Mouse (Mus musculus): ENCODE data around the gene Ly75.

The Ly75 gene

DNA sequence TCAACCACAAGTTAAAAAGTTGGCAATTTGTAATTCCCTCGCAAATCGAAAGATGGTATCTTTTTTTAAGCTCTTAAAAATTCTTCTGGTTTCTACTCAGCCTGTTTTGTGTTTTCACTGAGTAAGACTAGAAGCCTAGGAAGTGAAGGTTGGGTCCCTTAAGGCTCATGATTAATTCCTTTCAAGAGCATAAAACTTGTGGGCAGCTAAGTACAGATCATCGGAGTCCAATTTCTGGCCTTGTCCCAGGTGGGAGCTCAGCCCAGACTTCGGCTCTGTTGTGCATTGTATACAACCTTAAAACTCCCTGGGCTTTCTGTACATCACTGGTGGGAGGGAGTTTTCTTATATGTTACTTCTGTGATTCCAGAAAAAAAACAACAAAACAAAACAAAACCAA, 79.3 kb downstream of the Ly75 start:
- no peak for DNase-seq

DNA sequence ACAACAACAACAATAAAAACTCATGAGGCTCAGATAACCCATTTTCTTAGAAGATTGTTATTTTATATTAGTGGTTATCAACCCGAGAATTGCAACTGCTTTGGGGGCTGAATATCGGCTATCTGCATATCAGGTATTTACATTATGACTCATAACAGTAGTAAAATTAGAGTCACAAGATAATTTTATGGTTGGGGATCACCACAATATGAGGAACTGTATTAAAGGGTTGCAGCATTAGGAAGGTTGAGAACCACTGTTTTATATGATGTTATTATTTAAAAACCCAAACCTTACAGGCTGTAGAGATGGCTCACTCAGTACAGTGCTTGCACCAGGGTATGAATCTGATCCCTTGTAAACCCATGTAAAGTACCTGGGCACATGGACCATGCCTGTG, 83.8 kb downstream of the Ly75 start:
- no peak for DNase-seq

DNA sequence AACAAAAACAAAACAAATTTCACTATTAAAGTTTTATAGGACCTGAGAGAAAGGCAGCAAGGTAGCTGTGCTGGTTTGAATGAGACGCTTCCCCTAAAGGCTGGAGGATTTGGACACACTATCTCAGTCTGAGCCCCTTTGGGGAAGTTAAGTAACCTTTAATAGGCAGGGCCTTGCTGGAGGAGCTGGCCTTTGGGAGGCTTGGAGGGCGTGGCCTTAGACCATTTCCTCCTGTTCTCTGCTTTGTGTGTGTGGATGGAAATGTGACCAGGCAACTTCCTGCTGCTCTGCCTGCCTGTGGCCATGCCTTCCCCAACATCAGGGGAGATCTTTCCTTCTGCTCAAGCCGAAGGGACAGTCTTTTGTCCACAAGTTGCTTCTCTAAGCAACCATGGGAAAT, 84.8 kb downstream of the Ly75 start:
- DNase-seq = no peak

DNA sequence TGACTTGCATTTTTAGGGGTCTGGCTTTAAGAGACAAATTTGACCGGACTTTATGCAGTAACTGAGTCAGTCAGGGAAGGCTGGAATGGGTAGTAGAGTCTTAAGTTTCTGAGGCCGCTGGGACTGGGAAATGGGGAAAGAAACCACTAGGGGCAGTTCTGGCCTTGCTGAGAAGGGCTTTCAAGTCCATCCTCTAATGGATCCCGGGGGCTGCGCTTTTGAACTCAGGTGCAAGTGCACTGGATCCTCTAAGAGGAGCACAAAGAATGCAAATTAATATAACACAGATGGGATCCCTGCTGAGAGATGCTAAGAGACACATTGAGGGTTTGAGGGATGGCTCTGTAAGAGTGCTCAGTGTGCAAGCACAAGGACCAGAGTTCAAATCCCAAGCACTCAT, 91.7 kb downstream of the Ly75 start:
- no peak for DNase-seq

DNA sequence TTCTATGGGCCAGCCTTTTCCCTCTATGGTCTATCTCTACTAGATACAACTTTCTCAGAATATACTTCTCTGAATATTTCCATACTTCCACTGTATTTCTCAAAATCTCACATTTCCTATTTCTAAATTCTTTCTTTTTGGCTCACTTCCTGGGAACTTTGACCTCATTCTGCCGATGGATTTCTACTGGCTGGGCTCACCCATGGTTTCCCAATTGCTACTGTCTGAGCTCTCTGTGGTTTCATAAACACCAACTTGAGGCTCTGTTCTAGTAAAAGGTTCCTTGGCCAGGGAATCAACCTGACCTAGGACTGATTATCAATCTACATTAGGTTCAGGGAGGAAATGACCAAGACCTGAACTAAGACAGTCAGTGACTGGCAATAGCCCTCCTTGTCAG, 93.7 kb downstream of the Ly75 start:
- DNase-seq = no peak

DNA sequence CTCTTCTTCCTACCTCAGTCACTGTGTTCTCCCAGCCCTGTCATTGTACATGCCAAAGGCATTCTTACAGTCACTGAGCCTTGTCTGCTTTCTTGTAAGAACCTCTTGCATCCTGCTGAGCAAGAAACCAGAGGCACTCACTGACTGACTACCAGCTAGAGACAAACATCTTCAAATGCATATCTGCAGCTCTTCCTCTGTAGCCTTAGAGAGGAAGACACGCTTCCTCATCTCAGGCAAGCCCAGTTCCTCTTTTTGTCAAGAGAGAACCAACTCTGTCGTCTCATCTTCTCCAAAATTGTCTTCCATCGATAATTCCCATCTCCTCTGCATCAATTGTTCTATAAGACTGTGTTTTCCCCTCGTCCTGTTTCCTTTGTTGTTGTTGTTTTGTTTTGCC, 94.5 kb downstream of the Ly75 start:
- DNase-seq = no peak

DNA sequence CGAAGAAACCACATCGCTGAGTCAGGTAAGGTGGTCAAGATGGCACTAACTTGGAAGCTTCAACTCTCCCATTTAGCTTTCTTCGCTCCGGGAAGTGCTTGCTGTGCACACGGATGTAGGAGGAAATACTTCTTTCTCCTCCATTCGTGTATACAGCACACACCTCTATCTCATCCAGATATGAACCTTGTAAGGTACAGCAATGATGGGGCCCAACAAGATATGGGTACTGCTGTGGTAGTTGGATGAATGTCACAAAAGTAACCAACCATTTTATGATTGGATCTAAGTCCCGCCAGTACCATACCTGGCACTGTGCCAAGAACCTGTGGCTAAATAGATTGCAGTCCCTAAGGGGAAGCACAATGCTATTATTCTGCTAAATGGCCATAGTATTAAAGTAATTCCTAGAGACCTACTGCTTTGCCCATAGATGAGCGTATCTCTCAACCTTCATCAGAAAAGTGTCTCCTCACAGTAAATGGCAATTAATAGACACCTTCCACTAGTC, 97.9 kb downstream of the Ly75 start:
- peak in 1 of 2 experiments; percentile 36 for DNase-seq

DNA sequence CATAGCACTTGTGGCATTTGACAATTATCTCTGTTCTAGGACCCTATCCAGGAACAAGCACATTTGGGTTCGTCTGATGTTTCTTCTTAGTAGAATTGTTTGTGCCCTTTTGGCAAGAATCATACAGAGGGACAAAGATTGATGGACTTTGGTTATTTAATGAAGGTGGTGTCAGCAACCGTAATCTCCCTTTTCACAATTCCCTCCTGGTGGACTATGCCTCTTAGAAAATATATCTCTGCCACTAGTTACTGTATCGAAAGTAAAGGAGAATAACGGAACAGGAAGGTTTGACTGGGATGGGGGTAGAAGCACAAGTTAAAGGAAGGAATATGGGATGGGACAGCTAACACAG, 98.7 kb downstream of the Ly75 start, which contains the start of gene Cd302:
Gene Cd302, minus strand, starts transcription at position 22 of the 355 bp plus-strand sequence.
- DNase-seq = no peak

DNA sequence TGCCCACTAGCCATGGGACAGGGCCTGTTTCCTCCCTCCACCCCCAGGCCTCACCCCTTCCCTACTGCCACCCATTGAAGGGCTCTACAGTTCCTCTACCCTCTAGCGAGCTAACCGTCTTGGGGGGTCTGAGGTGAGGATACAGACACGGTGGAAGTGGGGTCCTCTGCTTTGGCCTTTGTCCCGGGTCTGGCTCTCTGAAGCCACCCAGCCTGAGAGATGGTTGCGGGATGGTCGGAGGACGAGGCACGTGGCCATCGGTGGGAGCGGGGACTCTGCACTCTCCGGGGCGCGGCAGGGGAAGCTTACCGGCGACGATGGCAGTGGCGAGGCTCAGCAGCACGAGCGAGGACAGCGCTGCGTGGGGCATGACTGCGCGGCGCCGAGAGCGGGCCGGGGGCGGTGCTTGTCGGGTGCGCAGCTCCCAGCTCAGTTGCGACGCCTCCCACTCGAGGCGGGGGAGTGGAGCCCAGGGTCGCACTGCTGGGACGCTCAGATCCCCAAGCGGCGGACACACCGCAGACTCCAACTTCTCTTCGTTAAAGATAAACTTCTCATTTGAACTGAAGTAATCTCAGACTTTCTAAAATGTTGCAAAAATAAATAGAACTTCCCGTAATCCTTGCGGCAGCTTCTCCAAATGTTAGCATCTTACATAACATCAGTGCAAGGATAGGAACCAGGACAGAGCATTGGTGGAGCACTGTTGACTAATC, 99.2 kb downstream of the Ly75 start:
- peak; percentile 76 to 89 for DNase-seq

DNA sequence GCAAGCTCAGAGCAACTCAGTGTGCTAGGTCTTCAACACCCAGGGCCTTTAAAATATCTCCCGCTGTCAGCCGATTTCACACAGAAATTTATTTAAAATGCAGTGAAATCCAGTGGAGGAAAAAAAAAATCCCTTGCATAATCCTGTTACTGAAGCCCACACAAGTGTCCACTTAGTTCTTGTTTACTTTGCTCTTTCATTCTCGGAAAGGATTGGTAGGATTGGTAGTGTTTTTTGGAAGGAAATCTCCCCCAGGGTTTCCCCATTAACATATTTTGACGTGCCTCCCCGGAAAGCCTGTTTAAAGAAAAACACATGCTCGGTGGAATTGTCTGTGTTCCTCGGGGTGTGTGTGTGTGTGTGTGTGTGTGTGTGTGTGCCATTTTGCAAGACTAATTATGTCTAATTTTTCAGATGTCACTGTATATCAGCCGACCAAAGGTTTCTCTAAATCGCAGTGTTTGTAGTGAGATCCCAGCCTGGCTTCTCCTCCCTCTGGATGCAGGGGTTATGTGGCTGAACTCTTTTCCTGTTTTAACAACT, 99.8 kb downstream of the Ly75 start:
- no peak for DNase-seq

DNA sequence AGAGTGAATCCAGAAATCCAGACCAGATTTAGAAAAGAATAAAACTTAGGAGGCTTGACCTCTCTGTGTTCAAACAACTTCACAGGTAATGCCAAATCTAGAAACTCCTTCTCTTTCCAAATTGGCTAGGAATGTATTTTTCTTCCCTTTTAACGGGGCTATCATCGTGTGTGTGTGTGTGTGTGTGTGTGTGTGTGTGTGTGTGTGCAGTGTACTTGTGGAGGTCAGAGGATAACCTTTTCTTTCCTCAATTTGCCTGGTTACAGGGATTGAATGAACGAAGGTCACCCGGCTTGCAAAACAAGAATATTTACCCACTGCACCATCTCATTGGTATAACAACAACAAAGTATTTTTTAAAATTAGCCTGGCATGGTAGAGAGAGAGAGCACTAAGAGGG, 100.5 kb downstream of the Ly75 start:
- DNase-seq = no peak

DNA sequence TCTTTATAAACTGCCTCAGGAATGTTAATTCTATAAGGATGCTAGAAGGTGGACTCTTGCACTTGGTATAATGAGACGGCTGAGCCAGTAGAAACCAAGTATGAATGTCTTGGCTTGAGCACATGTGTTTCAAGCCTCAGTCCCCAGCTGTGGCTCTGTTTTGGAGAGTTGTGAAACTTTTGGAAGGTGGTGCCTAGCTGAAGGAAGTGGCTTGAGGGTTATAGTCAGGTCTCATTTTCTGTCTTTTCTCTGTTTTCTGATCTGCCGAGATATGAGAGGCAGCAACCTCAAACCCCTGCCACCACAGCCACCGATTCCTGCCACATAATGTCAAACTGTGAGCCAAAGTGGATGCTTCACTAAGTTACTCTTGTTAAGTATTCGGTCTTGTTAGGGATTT, 104.5 kb downstream of the Ly75 start:
- DNase-seq = no peak

DNA sequence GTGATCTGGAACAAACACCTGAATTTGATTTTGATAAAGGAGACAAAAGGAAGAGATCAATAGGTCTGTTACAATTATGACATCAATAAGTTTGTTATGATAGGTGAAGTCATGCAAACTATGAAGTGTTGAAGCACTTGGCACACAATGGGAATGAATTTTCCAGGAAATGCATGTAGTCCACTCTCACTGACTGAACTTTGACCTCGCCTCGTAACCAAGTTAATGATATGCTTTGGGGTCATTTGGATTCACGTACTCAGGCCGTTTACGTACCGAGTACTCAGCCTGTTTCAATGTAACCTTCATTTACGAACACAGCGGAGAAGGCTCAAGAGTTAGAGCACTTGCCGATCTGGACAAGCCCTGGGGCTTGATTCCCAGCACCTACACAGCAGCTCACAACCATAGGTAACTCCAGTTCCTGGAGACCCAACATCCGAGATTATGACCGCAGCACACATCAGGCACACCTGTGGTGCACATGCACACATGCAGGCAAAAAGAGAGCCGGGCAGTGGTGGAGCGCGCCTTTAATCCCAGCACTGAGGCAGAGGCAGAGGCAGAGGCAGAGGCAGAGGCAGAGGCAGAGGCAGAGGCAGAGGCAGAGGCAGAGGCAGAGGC, 113.1 kb downstream of the Ly75 start:
- DNase-seq = peak; percentile 60 to 62

DNA sequence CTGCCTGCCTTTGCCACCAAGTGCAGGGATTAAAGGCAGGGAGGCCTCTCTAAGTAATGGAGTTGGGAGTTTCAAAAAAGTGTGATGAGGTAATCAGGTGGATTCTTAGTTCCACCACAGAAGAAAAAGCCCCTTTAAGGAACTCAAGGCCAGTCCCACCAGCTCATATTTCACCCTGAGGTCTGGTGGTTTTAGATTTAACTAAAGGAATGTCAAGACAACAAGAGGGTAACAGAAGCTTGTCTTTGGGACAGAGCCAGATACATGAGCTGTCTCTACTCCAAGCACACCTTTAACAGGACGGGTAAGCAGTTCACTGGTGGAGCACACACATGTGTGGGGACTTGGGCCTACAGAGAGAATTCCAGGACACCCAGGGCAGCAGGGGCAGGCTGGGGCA, 115.5 kb downstream of the Ly75 start:
- no peak for DNase-seq

DNA sequence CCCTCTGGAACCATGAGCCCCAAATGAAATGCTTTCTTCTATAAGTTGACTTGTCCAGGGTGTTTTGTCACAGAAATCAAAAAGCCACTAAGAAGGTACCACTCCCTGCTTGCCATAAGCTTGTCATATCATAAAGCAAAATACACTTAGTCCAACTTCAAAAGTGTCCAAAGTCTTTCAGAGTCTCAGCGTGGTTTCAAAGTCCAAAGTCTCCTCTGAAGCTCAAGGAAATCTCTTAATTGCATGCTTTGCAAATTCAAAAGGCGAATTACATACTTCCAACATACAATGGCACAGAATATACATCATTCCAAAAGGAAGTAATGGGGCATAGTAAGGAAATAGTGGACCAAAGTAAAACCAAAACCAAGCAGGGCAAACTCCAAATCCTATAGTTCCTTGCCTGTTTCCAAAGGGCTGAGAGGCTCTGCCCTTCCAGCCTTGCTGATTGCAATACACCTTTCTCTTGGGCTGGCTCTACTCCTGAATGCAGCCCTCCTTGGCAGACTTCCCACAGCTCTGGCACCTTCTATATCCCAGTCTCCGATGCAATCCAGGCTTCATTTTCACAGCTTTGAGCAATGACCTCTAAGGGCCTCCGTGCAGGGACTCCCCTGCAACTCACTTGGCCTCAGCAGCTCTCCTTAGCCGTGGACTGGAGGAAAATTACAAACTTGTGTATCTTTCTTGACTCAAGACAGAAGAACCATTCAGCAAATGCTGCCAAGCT, 122.3 kb downstream of the Ly75 start:
- peak; percentile 36 to 54 for DNase-seq

DNA sequence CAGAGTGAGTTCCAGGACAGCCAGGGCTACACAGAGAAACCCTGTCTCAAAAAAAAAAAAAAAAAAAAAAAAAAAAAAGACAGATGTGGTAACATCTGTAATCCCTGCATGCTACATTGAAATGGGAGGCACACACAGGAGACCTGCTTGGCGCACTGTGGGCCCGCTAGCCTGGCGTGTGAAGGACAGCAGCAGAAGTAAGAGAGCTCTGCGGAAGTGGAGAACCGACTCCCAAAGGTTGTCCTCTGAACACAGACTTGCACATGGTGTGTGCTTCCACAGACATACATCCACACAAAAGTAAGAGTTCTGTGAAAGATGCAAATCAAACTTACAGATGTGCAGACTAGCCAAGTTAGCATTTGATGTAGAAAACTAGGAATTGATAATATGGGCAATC, 123.9 kb downstream of the Ly75 start:
- no peak for DNase-seq

DNA sequence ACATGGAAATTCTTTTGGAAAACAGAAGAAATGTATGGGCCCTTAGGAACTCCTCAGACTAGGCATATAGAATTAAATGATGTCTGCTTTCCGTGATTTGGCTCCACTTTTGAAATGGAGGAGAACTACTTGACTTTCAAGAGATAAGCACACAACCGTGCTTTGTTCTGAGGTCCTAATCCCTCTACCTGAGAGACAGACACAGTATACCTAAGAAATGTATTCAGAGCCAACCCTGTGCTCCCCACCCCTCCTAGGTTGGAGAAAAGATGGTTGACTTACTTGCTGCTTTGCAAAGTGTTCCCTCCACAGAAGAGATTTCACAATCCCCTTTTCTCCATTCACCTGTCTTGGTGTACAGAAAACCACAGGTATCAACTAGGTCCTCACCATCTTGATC, 126.4 kb downstream of the Ly75 start:
- no peak for DNase-seq

DNA sequence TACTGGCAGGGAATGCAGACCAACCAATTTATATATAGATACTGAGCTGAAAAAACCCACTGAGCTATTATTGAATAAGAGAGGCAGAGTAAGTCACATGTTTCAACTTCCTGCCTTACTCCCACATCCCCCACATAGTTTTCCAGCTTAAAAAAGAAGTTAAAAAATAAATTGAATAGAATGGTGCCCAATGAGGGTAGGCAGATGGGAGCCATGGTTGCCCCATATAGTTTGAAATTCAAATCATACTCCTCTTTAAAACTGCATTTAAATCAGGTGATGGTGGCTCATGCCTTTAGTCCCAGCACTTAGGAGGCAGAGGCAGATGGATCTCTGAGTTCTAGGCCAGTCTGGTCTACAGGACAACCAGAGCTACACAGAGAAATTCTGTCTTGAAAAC, 129.6 kb downstream of the Ly75 start:
- no peak for DNase-seq

DNA sequence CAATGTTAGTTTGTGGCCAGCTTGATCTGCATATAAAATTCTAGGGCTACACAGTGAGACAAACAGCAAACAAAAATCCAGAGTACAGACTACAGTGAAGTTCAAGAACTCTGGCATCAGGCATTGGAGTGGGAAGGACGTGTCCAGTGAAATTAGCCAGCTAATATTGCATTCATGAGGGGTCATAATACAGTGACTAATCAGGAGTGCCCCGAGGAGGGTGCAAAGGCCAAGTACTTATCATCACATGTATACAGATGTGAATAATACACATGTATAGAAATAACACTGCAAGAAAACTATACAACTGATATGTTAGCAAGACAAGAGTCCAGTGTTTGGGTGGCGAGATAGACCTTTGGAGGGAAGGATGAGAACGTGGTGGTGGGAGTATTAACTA, 130.3 kb downstream of the Ly75 start:
- DNase-seq = no peak
